Mouse (Mus musculus) frontal cortex, adult 2 months (tissue): Measurements from ENCODE around the gene Col5a2. TPM values are rescaled to one million over a fixed set of nuclear protein-coding genes. Genes with fewer than 3 reads are reported as not detected.
"Not testable (repeated sequence)": the region's sequence is repeated elsewhere in the genome, so short reads cannot be mapped to it uniquely, and the experiment has no call there.

Source experiments
- DNase-seq, 2 experiments: peaks; one replicate each; pipeline ENCODE4 v3.0.0; 2022; ENCODE audit warnings: low spot score in 1 of 2; ENCODE audit errors: extremely low spot score in 1 of 2
- polyA plus RNA-seq: library from polyadenylated mRNA; depleted of rRNA; stranded (reverse); fragments of >200 nt; gene quantifications from 2 replicates; pipeline ENCODE4 v1.2.3, GENCODE M21; 2012; rRNA removed

The Col5a2 gene
- polyA plus RNA-seq = 4.4 and 5.5 TPM in 2 replicates

- DNase-seq = peak; percentile 11 to 53
Observed at GRCm38 (mm10) chr1:45502865-45503332, at the start of gene Col5a2. Col5a2 (minus strand) TSS chr1:45503282.

- no peak for DNase-seq
Observed at GRCm38 (mm10) chr1:45550531-45550930, 47.4 kb upstream of the Col5a2 start.

GRCm38 (mm10) chr1:45541888-45542287, 38.8 kb upstream of the Col5a2 start:
- DNase-seq = no peak

- no peak for DNase-seq
Observed at GRCm38 (mm10) chr1:45541161-45541560, 38.1 kb upstream of the Col5a2 start.

- DNase-seq = no peak
Observed at GRCm38 (mm10) chr1:45531486-45531885, 28.4 kb upstream of the Col5a2 start.

- DNase-seq = not testable (repeated sequence)
Observed at GRCm38 (mm10) chr1:45527476-45527875, 24.4 kb upstream of the Col5a2 start.

- no peak for DNase-seq
Observed at GRCm38 (mm10) chr1:45523601-45524000, 20.5 kb upstream of the Col5a2 start.

- DNase-seq = no peak
Observed at GRCm38 (mm10) chr1:45521486-45521885, 18.4 kb upstream of the Col5a2 start.

GRCm38 (mm10) chr1:45502241-45502741, 791 bp downstream of the Col5a2 start:
- peak in 1 of 2 experiments; percentile 16 for DNase-seq

- DNase-seq = peak in 1 of 2 experiments; percentile 15
Observed at GRCm38 (mm10) chr1:45501437-45501836, 1.6 kb downstream of the Col5a2 start.

GRCm38 (mm10) chr1:45500456-45500855, 2.6 kb downstream of the Col5a2 start:
- DNase-seq = no peak

GRCm38 (mm10) chr1:45495025-45495424, 8.1 kb downstream of the Col5a2 start:
- no peak for DNase-seq

GRCm38 (mm10) chr1:45492130-45492723, 10.9 kb downstream of the Col5a2 start:
- no peak for DNase-seq

- no peak for DNase-seq
Observed at GRCm38 (mm10) chr1:45490451-45490850, 12.6 kb downstream of the Col5a2 start.

GRCm38 (mm10) chr1:45488291-45488690, 14.8 kb downstream of the Col5a2 start:
- DNase-seq = peak in 1 of 2 experiments; percentile 19

GRCm38 (mm10) chr1:45483001-45483400, 20.1 kb downstream of the Col5a2 start:
- DNase-seq = no peak

GRCm38 (mm10) chr1:45481876-45482275, 21.2 kb downstream of the Col5a2 start:
- no peak for DNase-seq

- no peak for DNase-seq
Observed at GRCm38 (mm10) chr1:45479087-45479486, 24.0 kb downstream of the Col5a2 start.

- peak; percentile 33 to 74 for DNase-seq
Observed at GRCm38 (mm10) chr1:45472751-45473150, 30.3 kb downstream of the Col5a2 start.

- no peak for DNase-seq
Observed at GRCm38 (mm10) chr1:45460767-45461166, 42.3 kb downstream of the Col5a2 start.

- no peak for DNase-seq
Observed at GRCm38 (mm10) chr1:45455763-45456162, 47.3 kb downstream of the Col5a2 start.

GRCm38 (mm10) chr1:45448856-45449255, 54.2 kb downstream of the Col5a2 start:
- DNase-seq = no peak
